Mouse (Mus musculus): Measurements from ENCODE around the gene Adam19. TPM values are rescaled to one million over a fixed set of nuclear protein-coding genes. Genes with fewer than 3 reads are reported as not detected.

Adam19 gene
- polyA plus RNA-seq, 1 experiment from 2014 or later: 6.2 TPM

- WGBS: 30% methylated on average over 12 of the region's 12 CpGs
- Histone ChIP-seq H3K27ac (0 out of 2 replicates have a peak overlapping the region, but pooled peaks have one; percentile 20), H3K36me3 (ENCODE audit: poor library complexity, severe bottlenecking) (peaks cover 7% of the 10 kb centered on the region; the same call in 1 of the 2 replicates), H3K9me3 (replicated peaks) (no peaks in the 10 kb centered on the region), H3K4me1 (peaks cover 28% of the 10 kb centered on the region), H3K4me3 (no peak overlapping the region), H3K9ac (no peak overlapping the region), H3K4me2 (no peak overlapping the region), H3K27me3 (no peaks in the 10 kb centered on the region)
- no peak for ATAC-seq
These were observed 13.1 kb downstream of the Adam19 start for GRCm38 (mm10) chr11:46068756-46069407.

- Histone ChIP-seq H3K9ac (no peak overlapping the region), H3K27ac (0 out of 2 replicates have a peak overlapping the region, but pooled peaks have one; percentile 20), H3K9me3 (replicated peaks) (no peaks in the 10 kb centered on the region), H3K4me3 (no peak overlapping the region), H3K36me3 (ENCODE audit: poor library complexity, severe bottlenecking) (peaks cover 7% of the 10 kb centered on the region; the same call in 1 of the 2 replicates), H3K27me3 (no peaks in the 10 kb centered on the region), H3K4me1 (peaks cover 28% of the 10 kb centered on the region), H3K4me2 (no peak overlapping the region)
- ATAC-seq: no peak; the same call in 1 of the 2 replicates
- 27% methylated on average over 17 of the region's 17 CpGs for WGBS
These were observed 13.7 kb downstream of the Adam19 start for GRCm38 (mm10) chr11:46069408-46070003.

GRCm38 (mm10) chr11:46070161-46070560 is 14.4 kb downstream of the Adam19 start:
- no peak overlapping the region for H3K9ac ChIP-seq
- peaks cover 22% of the 10 kb centered on the region for H3K4me1 ChIP-seq
- no peaks in the 10 kb centered on the region for H3K27me3 ChIP-seq
- no peak for ATAC-seq
- H3K27ac ChIP-seq: no peak overlapping the region
- no peaks in the 10 kb centered on the region for H3K9me3 ChIP-seq (replicated peaks)
- peaks cover 7% of the 10 kb centered on the region; the same call in 1 of the 2 replicates for H3K36me3 ChIP-seq (ENCODE audit: poor library complexity, severe bottlenecking)
- WGBS: 85% methylated on average over 4 of the region's 4 CpGs
- H3K4me3 ChIP-seq: no peak overlapping the region
- no peak overlapping the region for H3K4me2 ChIP-seq

GRCm38 (mm10) chr11:46070789-46071188 is 15.0 kb downstream of the Adam19 start:
- Histone ChIP-seq H3K9me3 (replicated peaks) (no peaks in the 10 kb centered on the region), H3K27me3 (no peaks in the 10 kb centered on the region), H3K9ac (no peak overlapping the region), H3K27ac (no peak overlapping the region), H3K4me3 (no peak overlapping the region), H3K36me3 (ENCODE audit: poor library complexity, severe bottlenecking) (peaks cover 6% of the 10 kb centered on the region; the same call in 1 of the 2 replicates), H3K4me2 (no peak overlapping the region), H3K4me1 (peaks cover 15% of the 10 kb centered on the region)
- WGBS: 72% methylated on average over 8 of the region's 8 CpGs
- ATAC-seq: no peak

GRCm38 (mm10) chr11:46072466-46073060 is 16.8 kb downstream of the Adam19 start:
- peaks cover 11% of the 10 kb centered on the region; the same call in 1 of the 2 replicates for H3K4me1 ChIP-seq
- H3K27me3 ChIP-seq: no peaks in the 10 kb centered on the region
- H3K9ac ChIP-seq: no peak overlapping the region
- H3K9me3 ChIP-seq (replicated peaks): no peaks in the 10 kb centered on the region; the same call in 1 of the 2 replicates
- 0 out of 2 replicates have a peak, but pooled peaks cover 12% of the 10 kb centered on the region for H3K36me3 ChIP-seq (ENCODE audit: poor library complexity, severe bottlenecking)
- H3K4me3 ChIP-seq: no peak overlapping the region
- no peak overlapping the region for H3K27ac ChIP-seq
- no peak for ATAC-seq
- no peak overlapping the region for H3K4me2 ChIP-seq
- 72% methylated on average over 8 of the region's 8 CpGs for WGBS

- Histone ChIP-seq H3K36me3 (ENCODE audit: poor library complexity, severe bottlenecking) (0 out of 2 replicates have a peak, but pooled peaks cover 17% of the 10 kb centered on the region), H3K27me3 (no peaks in the 10 kb centered on the region), H3K9ac (no peak overlapping the region), H3K9me3 (replicated peaks) (no peaks in the 10 kb centered on the region; the same call in 1 of the 2 replicates), H3K27ac (no peak overlapping the region), H3K4me3 (no peak overlapping the region), H3K4me1 (peaks cover 11% of the 10 kb centered on the region; the same call in 1 of the 2 replicates), H3K4me2 (no peak overlapping the region)
- WGBS: 85% methylated on average over 15 of the region's 15 CpGs
- no peak for ATAC-seq
These were observed 17.5 kb downstream of the Adam19 start for GRCm38 (mm10) chr11:46073061-46073849.

GRCm38 (mm10) chr11:46073850-46074688 is 18.3 kb downstream of the Adam19 start:
- Histone ChIP-seq H3K27me3 (no peaks in the 10 kb centered on the region), H3K4me3 (no peak overlapping the region), H3K9ac (no peak overlapping the region), H3K9me3 (replicated peaks) (no peaks in the 10 kb centered on the region; the same call in 1 of the 2 replicates), H3K4me1 (peaks cover 10% of the 10 kb centered on the region; the same call in 1 of the 2 replicates), H3K27ac (no peak overlapping the region), H3K4me2 (no peak overlapping the region), H3K36me3 (ENCODE audit: poor library complexity, severe bottlenecking) (peaks cover 17% of the 10 kb centered on the region; the same call in 1 of the 2 replicates)
- WGBS: 89% methylated on average over 16 of the region's 17 CpGs
- no peak for ATAC-seq

GRCm38 (mm10) chr11:46075507-46075906 is 19.7 kb downstream of the Adam19 start:
- H3K27ac ChIP-seq: no peak overlapping the region
- 92% methylated on average over 3 of the region's 3 CpGs for WGBS
- no peak overlapping the region for H3K4me3 ChIP-seq
- H3K9me3 ChIP-seq (replicated peaks): no peaks in the 10 kb centered on the region; the same call in 1 of the 2 replicates
- H3K27me3 ChIP-seq: no peaks in the 10 kb centered on the region
- no peak overlapping the region for H3K9ac ChIP-seq
- no peak overlapping the region for H3K4me2 ChIP-seq
- no peak for ATAC-seq
- no peaks in the 10 kb centered on the region for H3K4me1 ChIP-seq
- peaks cover 17% of the 10 kb centered on the region; the same call in 1 of the 2 replicates for H3K36me3 ChIP-seq (ENCODE audit: poor library complexity, severe bottlenecking)

GRCm38 (mm10) chr11:46076442-46077158 is 20.8 kb downstream of the Adam19 start:
- Histone ChIP-seq H3K27me3 (no peaks in the 10 kb centered on the region), H3K36me3 (ENCODE audit: poor library complexity, severe bottlenecking) (peaks cover 17% of the 10 kb centered on the region; the same call in 1 of the 2 replicates), H3K4me3 (no peak overlapping the region), H3K4me2 (no peak overlapping the region), H3K9me3 (replicated peaks) (no peaks in the 10 kb centered on the region; the same call in 1 of the 2 replicates), H3K27ac (no peak overlapping the region), H3K4me1 (no peaks in the 10 kb centered on the region), H3K9ac (no peak overlapping the region)
- ATAC-seq: no peak
- 90% methylated on average over 11 of the region's 11 CpGs for WGBS

- no peaks in the 10 kb centered on the region for H3K27me3 ChIP-seq
- H3K4me1 ChIP-seq: no peaks in the 10 kb centered on the region
- ATAC-seq: no peak
- H3K9me3 ChIP-seq (replicated peaks): no peaks in the 10 kb centered on the region; the same call in 1 of the 2 replicates
- peaks cover 17% of the 10 kb centered on the region; the same call in 1 of the 2 replicates for H3K36me3 ChIP-seq (ENCODE audit: poor library complexity, severe bottlenecking)
- WGBS: 97% methylated on average over 5 of the region's 5 CpGs
- no peak overlapping the region for H3K4me3 ChIP-seq
- H3K27ac ChIP-seq: no peak overlapping the region
- no peak overlapping the region for H3K4me2 ChIP-seq
- no peak overlapping the region for H3K9ac ChIP-seq
These were observed 21.5 kb downstream of the Adam19 start for GRCm38 (mm10) chr11:46077304-46077703.
